In genomic region chr11:118757488-118757887, GRCm38 (mm10) we compare ENCODE assay signal across 21 mouse cellular contexts.
"Had no signal": no experiment of that assay in that cellular context is flagged by ENCODE, and none has a peak within 500 bp of the region (broad histone marks: within the 10 kb centered on the region; RNA-seq: fewer than 3 reads in every experiment).

No protein-coding gene starts in this region.

- H3K27me3 ChIP-seq: limb, embryonic 12.5 days; limb, embryonic 15.5 days; midbrain, embryonic 13.5 days had no signal

- H3K4me3 ChIP-seq: kidney, embryonic 15.5 days; limb, embryonic 12.5 days; limb, embryonic 15.5 days; midbrain, embryonic 10.5 days; midbrain, embryonic 13.5 days had no signal

- H3K27ac ChIP-seq: kidney, embryonic 15.5 days; limb, embryonic 12.5 days; limb, embryonic 15.5 days; liver, embryonic 14.5 days; midbrain, embryonic 10.5 days; midbrain, embryonic 13.5 days; stomach, postnatal 0 days had no signal

- H3K36me3 ChIP-seq: kidney, embryonic 15.5 days; limb, embryonic 12.5 days; limb, embryonic 15.5 days; midbrain, embryonic 10.5 days; midbrain, embryonic 13.5 days had no signal

- H3K9ac ChIP-seq: kidney, embryonic 15.5 days; limb, embryonic 12.5 days; limb, embryonic 15.5 days; liver, embryonic 14.5 days; liver, postnatal 0 days; lung, embryonic 14.5 days; midbrain, embryonic 13.5 days had no signal

- ATAC-seq: liver, postnatal 0 days; lung, postnatal 0 days; midbrain, embryonic 13.5 days had no signal

- H3K4me1 ChIP-seq: kidney, embryonic 15.5 days; megakaryocyte, embryonic 14.5 days had no signal

- H3K4me2 ChIP-seq: kidney, embryonic 15.5 days; limb, embryonic 12.5 days; limb, embryonic 15.5 days; liver, embryonic 11.5 days; lung, embryonic 14.5 days; midbrain, embryonic 13.5 days had no signal

- H3K9me3 ChIP-seq: kidney, embryonic 15.5 days; limb, embryonic 12.5 days; limb, embryonic 15.5 days; midbrain, embryonic 13.5 days had no signal

- DNase-seq: kidney, adult 8-10 months; kidney, postnatal 10 days; kidney, postnatal 36 days; liver, postnatal 0 days; lung, embryonic 14.5 days; right cerebral cortex, adult 18-20 months; right cerebral cortex, postnatal 14 days; right cerebral cortex, postnatal 4 days; thymus, adult 2 months; thymus, postnatal 14 days; thymus, postnatal 4 days had no signal
